Mouse (Mus musculus) kidney, embryonic 15.5 days (tissue): ENCODE data around the gene Slc16a6. TPM values are rescaled to one million over a fixed set of nuclear protein-coding genes. Genes with fewer than 3 reads are reported as not detected.
A peak's percentile ranks its signal among the peaks of the same experiment; 100 is the strongest.
"Not testable (repeated sequence)": the region's sequence is repeated elsewhere in the genome, so short reads cannot be mapped to it uniquely, and the experiment has no call there.

Source experiments
- ATAC-seq: fragments of 200-750 bp; cut with Nextera tagmentation; replicated peaks from 2 replicates; pipeline ENCODE4 v1.8.0; 2017; ENCODE audit warnings: moderate TSS enrichment; ENCODE audit not compliant: low FRiP score
- H3K27ac ChIP-seq: fragments of 300-500 bp; sonication (generic); 2 replicates; pipeline ENCODE4 v1.5.1; 2015; ENCODE audit warnings: mild to moderate bottlenecking, inconsistent platforms
- H3K27me3 ChIP-seq: fragments of 300-500 bp; sonication (generic); 2 replicates; pipeline ENCODE4 v1.6.1; 2015; ENCODE audit warnings: inconsistent platforms
- H3K36me3 ChIP-seq: fragments of 300-500 bp; sonication (generic); 2 replicates; pipeline ENCODE4 v1.6.1; 2015; ENCODE audit warnings: inconsistent platforms
- H3K4me1 ChIP-seq: fragments of 300-500 bp; sonication (generic); 2 replicates; pipeline ENCODE4 v1.6.1; 2015; ENCODE audit warnings: inconsistent platforms
- H3K4me2 ChIP-seq: fragments of 300-500 bp; sonication (generic); 2 replicates; pipeline ENCODE4 v1.6.1; 2015; ENCODE audit warnings: moderate library complexity, mild to moderate bottlenecking, inconsistent platforms
- H3K4me3 ChIP-seq: fragments of 300-500 bp; sonication (generic); replicated peaks from 2 replicates; pipeline ENCODE4 v1.5.1; 2015; ENCODE audit warnings: mild to moderate bottlenecking, inconsistent platforms
- H3K9ac ChIP-seq: fragments of 300-500 bp; sonication (generic); 2 replicates; pipeline ENCODE4 v1.6.1; 2015; ENCODE audit warnings: mild to moderate bottlenecking, inconsistent platforms
- H3K9me3 ChIP-seq: fragments of 300-500 bp; sonication (generic); replicated peaks from 2 replicates; pipeline ENCODE4 v1.6.1; 2016; ENCODE audit warnings: inconsistent platforms
- WGBS: fragments of 180-500 bp; shearing (Covaris S2); methylation state at CpG from one replicate; pipeline ENCODE4 v1.1.7; 2015; ENCODE audit warnings: mixed read lengths; 5-methylcytosine and 5-hydroxymethylcytosine counted together
- polyA plus RNA-seq: library from polyadenylated mRNA; unstranded; fragments of >200 nt; fragmentation: Nextera tagmentation; extraction: Ambion mirVana; gene quantifications from 2 replicates; pipeline ENCODE4 v1.2.1, GENCODE M21; 2015

Slc16a6 gene
- polyA plus RNA-seq, 1 experiment from 2014 or later: 8.8 TPM

- no peak overlapping the region for H3K4me2 ChIP-seq
- no peaks in the 10 kb centered on the region for H3K36me3 ChIP-seq
- no peak overlapping the region for H3K4me3 ChIP-seq
- H3K4me1 ChIP-seq: peaks cover 43% of the 10 kb centered on the region
- H3K9ac ChIP-seq: no peak overlapping the region
- ATAC-seq: no peak
- 73% methylated on average over 6 of the region's 6 CpGs for WGBS
- no peak overlapping the region for H3K27ac ChIP-seq
- H3K27me3 ChIP-seq: no peaks in the 10 kb centered on the region
- H3K9me3 ChIP-seq: no peaks in the 10 kb centered on the region
These were observed 23.8 kb upstream of the Slc16a6 start for GRCm38 (mm10) chr11:109496996-109497714.

GRCm38 (mm10) chr11:109496475-109496993 lies 23.1 kb upstream of the Slc16a6 start:
- Histone ChIP-seq H3K4me2 (peak overlapping the region; percentile 43), H3K27ac (peak overlapping the region; percentile 85)
- WGBS: 57% methylated on average over 7 of the region's 7 CpGs

GRCm38 (mm10) chr11:109495771-109496474 lies 22.5 kb upstream of the Slc16a6 start:
- no peaks in the 10 kb centered on the region for H3K27me3 ChIP-seq
- peak; percentile 47 for ATAC-seq
- 12% methylated on average over 14 of the region's 14 CpGs for WGBS
- peak overlapping the region; percentile 85 for H3K27ac ChIP-seq
- no peak overlapping the region for H3K9ac ChIP-seq
- no peak overlapping the region for H3K4me3 ChIP-seq
- H3K4me1 ChIP-seq: peaks cover 43% of the 10 kb centered on the region
- no peaks in the 10 kb centered on the region for H3K36me3 ChIP-seq
- peak overlapping the region; percentile 43 for H3K4me2 ChIP-seq
- no peaks in the 10 kb centered on the region for H3K9me3 ChIP-seq

More at GRCm38 (mm10) chr11:109496475-109496993, 23.1 kb upstream of the Slc16a6 start:
- Histone ChIP-seq H3K36me3 (no peaks in the 10 kb centered on the region), H3K27me3 (no peaks in the 10 kb centered on the region), H3K9ac (no peak overlapping the region), H3K4me1 (peaks cover 43% of the 10 kb centered on the region), H3K9me3 (no peaks in the 10 kb centered on the region), H3K4me3 (no peak overlapping the region)
- ATAC-seq: no peak

GRCm38 (mm10) chr11:109494890-109495770 lies 21.7 kb upstream of the Slc16a6 start:
- WGBS: 16% methylated on average over 24 of the region's 24 CpGs
- H3K9ac ChIP-seq: no peak overlapping the region
- no peaks in the 10 kb centered on the region for H3K36me3 ChIP-seq
- peaks cover 43% of the 10 kb centered on the region for H3K4me1 ChIP-seq
- H3K4me2 ChIP-seq: peak overlapping the region; percentile 43
- H3K4me3 ChIP-seq: 0 out of 2 replicates have a peak overlapping the region, but pooled peaks have one; percentile 8
- H3K27me3 ChIP-seq: no peaks in the 10 kb centered on the region
- H3K9me3 ChIP-seq: no peaks in the 10 kb centered on the region
- ATAC-seq: peak; percentile 66
- peak overlapping the region; percentile 85 for H3K27ac ChIP-seq

- WGBS: 48% methylated on average over 8 of the region's 8 CpGs
- H3K27ac ChIP-seq, H3K9ac ChIP-seq, H3K9me3 ChIP-seq, H3K4me3 ChIP-seq, H3K27me3 ChIP-seq, ATAC-seq, H3K4me2 ChIP-seq, H3K36me3 ChIP-seq: not testable (repeated sequence)
- peaks cover 35% of the 10 kb centered on the region for H3K4me1 ChIP-seq
These were observed 19.6 kb upstream of the Slc16a6 start for GRCm38 (mm10) chr11:109492847-109493464.

- no peak overlapping the region for H3K27ac ChIP-seq
- no peak overlapping the region for H3K4me2 ChIP-seq
- no peak for ATAC-seq
- no peak overlapping the region for H3K9ac ChIP-seq
- no peaks in the 10 kb centered on the region for H3K9me3 ChIP-seq
- no peaks in the 10 kb centered on the region for H3K27me3 ChIP-seq
- peaks cover 27% of the 10 kb centered on the region for H3K4me1 ChIP-seq
- no peaks in the 10 kb centered on the region for H3K36me3 ChIP-seq
- H3K4me3 ChIP-seq: no peak overlapping the region
- WGBS: 81% methylated on average over 4 of the region's 4 CpGs
These were observed 18.4 kb upstream of the Slc16a6 start for GRCm38 (mm10) chr11:109491844-109492243.

GRCm38 (mm10) chr11:109489763-109490162 lies 16.4 kb upstream of the Slc16a6 start:
- Histone ChIP-seq H3K27ac (no peak overlapping the region), H3K36me3 (no peaks in the 10 kb centered on the region), H3K4me3 (no peak overlapping the region), H3K27me3 (no peaks in the 10 kb centered on the region), H3K9ac (no peak overlapping the region), H3K9me3 (no peaks in the 10 kb centered on the region), H3K4me1 (peaks cover 13% of the 10 kb centered on the region), H3K4me2 (no peak overlapping the region)
- WGBS: 69% methylated on average over 2 of the region's 2 CpGs
- no peak for ATAC-seq

- H3K27ac ChIP-seq: no peak overlapping the region
- WGBS: 64% methylated on average over 10 of the region's 10 CpGs
- H3K4me1 ChIP-seq: 0 out of 2 replicates have a peak, but pooled peaks cover 7% of the 10 kb centered on the region
- no peaks in the 10 kb centered on the region for H3K36me3 ChIP-seq
- no peaks in the 10 kb centered on the region for H3K27me3 ChIP-seq
- no peak overlapping the region for H3K4me2 ChIP-seq
- no peak overlapping the region for H3K4me3 ChIP-seq
- no peaks in the 10 kb centered on the region for H3K9me3 ChIP-seq
- no peak overlapping the region for H3K9ac ChIP-seq
- ATAC-seq: no peak
These were observed 14.7 kb upstream of the Slc16a6 start for GRCm38 (mm10) chr11:109487991-109488684.

GRCm38 (mm10) chr11:109487111-109487510 lies 13.7 kb upstream of the Slc16a6 start:
- no peak overlapping the region for H3K4me2 ChIP-seq
- H3K4me1 ChIP-seq: 0 out of 2 replicates have a peak, but pooled peaks cover 7% of the 10 kb centered on the region
- ATAC-seq: no peak
- no peaks in the 10 kb centered on the region for H3K36me3 ChIP-seq
- H3K27me3 ChIP-seq: no peaks in the 10 kb centered on the region
- H3K9ac ChIP-seq: no peak overlapping the region
- no peaks in the 10 kb centered on the region for H3K9me3 ChIP-seq
- H3K27ac ChIP-seq: no peak overlapping the region
- H3K4me3 ChIP-seq: no peak overlapping the region
- 50% methylated on average over 1 of the region's 1 CpGs for WGBS

GRCm38 (mm10) chr11:109485398-109486045 lies 12.1 kb upstream of the Slc16a6 start:
- Histone ChIP-seq H3K9ac (no peak overlapping the region), H3K4me2 (no peak overlapping the region), H3K4me1 (0 out of 2 replicates have a peak, but pooled peaks cover 7% of the 10 kb centered on the region), H3K36me3 (no peaks in the 10 kb centered on the region), H3K9me3 (no peaks in the 10 kb centered on the region), H3K27me3 (no peaks in the 10 kb centered on the region), H3K4me3 (no peak overlapping the region), H3K27ac (no peak overlapping the region)
- 0 out of 2 replicates have a peak, but pooled peaks have one; percentile 56 for ATAC-seq
- 62% methylated on average over 15 of the region's 15 CpGs for WGBS
